Mouse (Mus musculus): ENCODE results near the gene Il13ra1.
A peak's percentile ranks its signal among the peaks of the same experiment; 100 is the strongest.

The Il13ra1 gene

DNA sequence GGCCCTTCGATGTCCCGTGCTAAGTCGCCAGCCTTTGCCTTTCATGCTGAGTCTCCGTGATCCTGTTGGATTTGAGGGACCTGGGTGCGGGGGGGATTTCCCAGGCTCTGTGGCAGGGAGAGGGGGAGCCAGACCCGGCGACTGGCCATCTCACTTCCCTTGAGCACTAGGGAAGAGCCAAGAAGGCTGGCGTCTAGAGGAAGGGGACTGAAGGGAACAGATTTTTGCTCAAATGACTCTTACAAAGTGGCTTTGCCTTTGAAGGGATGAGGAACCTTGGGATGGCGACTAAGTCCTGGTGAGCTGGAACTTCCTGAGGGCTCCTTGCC, 476 bp downstream of the Il13ra1 start:
- TF ChIP-seq CTCF (conservative IDR thresholded peaks at IDR 0.05; ENCODE audit: low read length) (no peak), POU5F1 (IDR thresholded peaks at IDR 0.05; ENCODE audit: borderline replicate concordance, low read length) (no peak), NANOG (IDR thresholded peaks at IDR 0.05; ENCODE audit: borderline replicate concordance, low read length) (no peak)
- Histone ChIP-seq H3K4me3 (replicated peaks; ENCODE audit: low read length) (peak overlapping the region; percentile 78), H3K9me3 (ENCODE audit: low read length) (no peaks in the 10 kb centered on the region), H3K27me3 (ENCODE audit: insufficient read depth, low read length) (peaks cover 3% of the 10 kb centered on the region; the same call in 1 of the 2 replicates), H3K4me1 (replicated peaks; ENCODE audit: low read depth, low read length) (peaks cover 10% of the 10 kb centered on the region), H3K36me3 (ENCODE audit: insufficient read depth, low read length) (no peaks in the 10 kb centered on the region)

- Histone ChIP-seq H3K36me3 (ENCODE audit: insufficient read depth, low read length) (no peaks in the 10 kb centered on the region), H3K4me1 (replicated peaks; ENCODE audit: low read depth, low read length) (peaks cover 4% of the 10 kb centered on the region), H3K9me3 (ENCODE audit: low read length) (no peaks in the 10 kb centered on the region), H3K4me3 (replicated peaks; ENCODE audit: low read length) (no peak overlapping the region), H3K27me3 (ENCODE audit: insufficient read depth, low read length) (peaks cover 3% of the 10 kb centered on the region; the same call in 1 of the 2 replicates)
- no peak for TF ChIP-seq NANOG (IDR thresholded peaks at IDR 0.05; ENCODE audit: borderline replicate concordance, low read length)
- TF ChIP-seq CTCF (conservative IDR thresholded peaks at IDR 0.05; ENCODE audit: low read length), result no peak
- TF ChIP-seq POU5F1 (IDR thresholded peaks at IDR 0.05; ENCODE audit: borderline replicate concordance, low read length), result no peak
Observed at GRCm38 (mm10) chrX:36115171-36115570, 3.3 kb downstream of the Il13ra1 start.

GRCm38 (mm10) chrX:36129037-36129770, 17.3 kb downstream of the Il13ra1 start:
- Histone ChIP-seq H3K27me3 (ENCODE audit: insufficient read depth, low read length) (no peaks in the 10 kb centered on the region), H3K4me1 (replicated peaks; ENCODE audit: low read depth, low read length) (no peaks in the 10 kb centered on the region)
- TF ChIP-seq POU5F1 (IDR thresholded peaks at IDR 0.05; ENCODE audit: borderline replicate concordance, low read length), result no peak
- no peak for TF ChIP-seq CTCF (conservative IDR thresholded peaks at IDR 0.05; ENCODE audit: low read length)
- TF ChIP-seq NANOG (IDR thresholded peaks at IDR 0.05; ENCODE audit: borderline replicate concordance, low read length), result no peak

DNA sequence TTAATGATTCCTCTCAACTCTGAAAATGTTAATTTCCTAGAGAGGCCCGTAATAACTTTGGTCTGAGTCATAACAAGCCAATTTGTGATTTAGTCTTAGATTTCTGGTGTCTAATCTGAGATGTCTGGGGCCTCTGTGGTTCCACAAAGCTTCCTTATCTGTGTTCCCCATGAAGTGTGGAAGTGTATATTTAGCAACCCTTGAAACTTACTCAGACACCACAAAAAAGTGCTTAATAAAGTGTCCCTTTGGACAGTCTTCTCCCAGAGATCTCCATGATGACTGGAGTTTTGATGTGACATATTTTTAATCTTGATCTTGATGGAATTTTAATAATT, 17.8 kb downstream of the Il13ra1 start:
- no peaks in the 10 kb centered on the region for H3K36me3 ChIP-seq (ENCODE audit: insufficient read depth, low read length)
- no peak overlapping the region for H3K4me3 ChIP-seq (replicated peaks; ENCODE audit: low read length)
- no peaks in the 10 kb centered on the region for H3K9me3 ChIP-seq (ENCODE audit: low read length)
- no peaks in the 10 kb centered on the region for H3K4me1 ChIP-seq (replicated peaks; ENCODE audit: low read depth, low read length)
- no peaks in the 10 kb centered on the region for H3K27me3 ChIP-seq (ENCODE audit: insufficient read depth, low read length)
- TF ChIP-seq CTCF (conservative IDR thresholded peaks at IDR 0.05; ENCODE audit: low read length), result no peak
- TF ChIP-seq NANOG (IDR thresholded peaks at IDR 0.05; ENCODE audit: borderline replicate concordance, low read length), result no peak
- no peak for TF ChIP-seq POU5F1 (IDR thresholded peaks at IDR 0.05; ENCODE audit: borderline replicate concordance, low read length)

More at GRCm38 (mm10) chrX:36129037-36129770, 17.3 kb downstream of the Il13ra1 start:
- H3K4me3 ChIP-seq (replicated peaks; ENCODE audit: low read length), result no peak overlapping the region
- H3K9me3 ChIP-seq (ENCODE audit: low read length), result no peaks in the 10 kb centered on the region
- no peaks in the 10 kb centered on the region for H3K36me3 ChIP-seq (ENCODE audit: insufficient read depth, low read length)

GRCm38 (mm10) chrX:36136346-36136745, 24.4 kb downstream of the Il13ra1 start:
- TF ChIP-seq CTCF (conservative IDR thresholded peaks at IDR 0.05; ENCODE audit: low read length), result no peak
- TF ChIP-seq NANOG (IDR thresholded peaks at IDR 0.05; ENCODE audit: borderline replicate concordance, low read length), result no peak
- TF ChIP-seq POU5F1 (IDR thresholded peaks at IDR 0.05; ENCODE audit: borderline replicate concordance, low read length), result no peak
- H3K36me3 ChIP-seq (ENCODE audit: insufficient read depth, low read length), result no peaks in the 10 kb centered on the region
- no peaks in the 10 kb centered on the region for H3K9me3 ChIP-seq (ENCODE audit: low read length)
- H3K4me3 ChIP-seq (replicated peaks; ENCODE audit: low read length), result no peak overlapping the region
- no peaks in the 10 kb centered on the region for H3K4me1 ChIP-seq (replicated peaks; ENCODE audit: low read depth, low read length)
- H3K27me3 ChIP-seq (ENCODE audit: insufficient read depth, low read length), result no peaks in the 10 kb centered on the region

DNA sequence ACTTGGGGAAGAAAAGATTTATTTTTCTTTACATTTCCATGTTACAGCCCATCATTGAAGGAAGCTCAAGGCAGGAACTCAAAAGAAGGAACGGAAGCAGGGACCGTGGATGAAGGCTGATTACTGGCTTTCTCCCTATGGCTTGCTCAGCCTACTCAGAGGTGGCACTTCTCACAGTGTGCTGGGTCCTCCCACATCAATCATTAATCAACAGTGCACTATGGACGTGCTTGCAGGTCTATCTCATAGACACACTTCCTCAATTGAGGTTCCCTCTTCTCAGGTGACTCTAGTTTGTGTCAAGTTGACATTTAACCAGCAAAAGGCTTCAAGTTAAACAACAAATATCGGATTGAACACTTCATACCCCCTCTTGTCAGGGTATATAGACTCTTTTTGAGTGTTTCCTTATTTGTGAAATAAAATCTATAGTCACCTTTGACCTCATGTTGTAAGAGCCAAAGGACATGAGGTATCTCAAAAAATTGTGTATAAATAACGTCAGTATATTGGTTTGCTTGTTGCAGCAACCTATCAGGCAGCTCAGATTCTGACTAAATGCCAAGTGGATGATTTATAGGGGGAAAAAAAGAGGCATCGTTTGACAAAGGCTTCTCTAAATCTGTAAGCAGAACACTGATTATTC, 30.2 kb downstream of the Il13ra1 start:
- Histone ChIP-seq H3K27me3 (ENCODE audit: insufficient read depth, low read length) (no peaks in the 10 kb centered on the region), H3K4me1 (replicated peaks; ENCODE audit: low read depth, low read length) (no peaks in the 10 kb centered on the region), H3K36me3 (ENCODE audit: insufficient read depth, low read length) (no peaks in the 10 kb centered on the region), H3K9me3 (ENCODE audit: low read length) (no peaks in the 10 kb centered on the region), H3K4me3 (replicated peaks; ENCODE audit: low read length) (no peak overlapping the region)
- no peak for TF ChIP-seq NANOG (IDR thresholded peaks at IDR 0.05; ENCODE audit: borderline replicate concordance, low read length)
- TF ChIP-seq POU5F1 (IDR thresholded peaks at IDR 0.05; ENCODE audit: borderline replicate concordance, low read length), result no peak
- no peak for TF ChIP-seq CTCF (conservative IDR thresholded peaks at IDR 0.05; ENCODE audit: low read length)

DNA sequence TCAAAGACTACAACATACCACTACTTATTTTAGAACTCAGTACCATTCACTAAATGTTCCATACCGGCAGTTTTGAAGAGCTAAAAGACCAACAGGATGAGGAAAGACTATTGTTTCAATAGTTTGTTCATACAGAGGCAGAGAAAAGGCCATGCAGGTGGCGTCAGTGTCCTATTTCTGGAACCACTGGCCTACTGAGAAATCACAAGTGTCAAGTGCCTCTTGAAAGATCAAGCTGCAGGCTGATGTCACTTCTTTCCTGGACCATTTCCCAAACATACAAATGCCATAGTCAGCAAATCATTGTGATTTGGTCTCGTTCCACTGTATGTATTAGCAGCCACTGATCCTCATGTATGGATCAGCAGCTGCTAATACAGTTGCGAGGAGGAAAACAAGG, 34.8 kb downstream of the Il13ra1 start:
- Histone ChIP-seq H3K4me1 (replicated peaks; ENCODE audit: low read depth, low read length) (no peaks in the 10 kb centered on the region), H3K9me3 (ENCODE audit: low read length) (no peaks in the 10 kb centered on the region), H3K27me3 (ENCODE audit: insufficient read depth, low read length) (no peaks in the 10 kb centered on the region), H3K36me3 (ENCODE audit: insufficient read depth, low read length) (no peaks in the 10 kb centered on the region), H3K4me3 (replicated peaks; ENCODE audit: low read length) (no peak overlapping the region)
- TF ChIP-seq NANOG (IDR thresholded peaks at IDR 0.05; ENCODE audit: borderline replicate concordance, low read length) (no peak), POU5F1 (IDR thresholded peaks at IDR 0.05; ENCODE audit: borderline replicate concordance, low read length) (no peak), CTCF (conservative IDR thresholded peaks at IDR 0.05; ENCODE audit: low read length) (no peak)

- H3K27me3 ChIP-seq (ENCODE audit: insufficient read depth, low read length), result no peaks in the 10 kb centered on the region
- no peaks in the 10 kb centered on the region for H3K9me3 ChIP-seq (ENCODE audit: low read length)
- no peaks in the 10 kb centered on the region for H3K4me1 ChIP-seq (replicated peaks; ENCODE audit: low read depth, low read length)
- no peaks in the 10 kb centered on the region for H3K36me3 ChIP-seq (ENCODE audit: insufficient read depth, low read length)
- TF ChIP-seq CTCF (conservative IDR thresholded peaks at IDR 0.05; ENCODE audit: low read length), result peak; percentile 31
- TF ChIP-seq NANOG (IDR thresholded peaks at IDR 0.05; ENCODE audit: borderline replicate concordance, low read length), result no peak
- H3K4me3 ChIP-seq (replicated peaks; ENCODE audit: low read length), result no peak overlapping the region
Observed at GRCm38 (mm10) chrX:36150100-36150499, 38.2 kb downstream of the Il13ra1 start.
